Mouse (Mus musculus): ENCODE measurements around the gene Ninj2. TPM values are rescaled to one million over a fixed set of nuclear protein-coding genes. Genes with fewer than 3 reads are reported as not detected.

The Ninj2 gene
- 0.20 and 0.29 TPM in 2 replicates for polyA plus RNA-seq (2012; rRNA removed; ENCODE audit: low replicate concordance)

DNA sequence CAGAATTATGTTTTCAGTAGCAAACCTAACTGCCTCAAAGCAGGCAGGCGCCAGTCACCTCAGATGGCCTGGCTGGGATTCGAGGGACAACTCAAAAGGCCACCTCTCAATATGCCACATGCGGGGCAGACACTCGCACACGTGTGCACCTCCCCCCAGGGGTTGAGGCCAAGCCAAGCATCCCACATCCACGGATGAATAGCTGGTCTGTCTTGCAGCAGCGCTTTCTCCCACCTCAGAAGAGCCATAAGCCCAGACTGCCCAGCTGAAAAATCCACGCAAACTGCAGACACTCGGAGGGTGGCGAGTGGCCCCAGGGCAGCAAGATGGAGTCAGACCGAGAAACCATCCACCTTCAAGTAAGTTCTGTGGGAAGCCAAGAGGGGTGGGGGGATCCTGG, at the start of gene Ninj2:
Ninj2 (plus strand) TSS at position 251 of the 400 bp plus-strand sequence.

Other genes with a start within 250 kb of the Ninj2 start
- 6.5 and 13.9 TPM in 2 replicates for gene Erc1, start 245.2 kb upstream of the Ninj2 start, polyA plus RNA-seq (2012; rRNA removed; ENCODE audit: low replicate concordance)
- gene Rad52, start 190.7 kb upstream of the Ninj2 start, polyA plus RNA-seq (2012; rRNA removed; ENCODE audit: low replicate concordance): 35.1 and 35.3 TPM in 2 replicates
- gene Wnk1, start 54.7 kb upstream of the Ninj2 start, polyA plus RNA-seq (2012; rRNA removed; ENCODE audit: low replicate concordance): 110 and 186 TPM in 2 replicates
- gene D330020A13Rik, start 201.0 kb downstream of the Ninj2 start, polyA plus RNA-seq (2012; rRNA removed; ENCODE audit: low replicate concordance): not detected in 2 replicates
- gene B4galnt3, start 201.2 kb downstream of the Ninj2 start, polyA plus RNA-seq (2012; rRNA removed; ENCODE audit: low replicate concordance): 0.30 and 0.45 TPM in 2 replicates